Comparison of ENCODE assay signal across 9 mouse cellular contexts in genomic region chr2:163401221-163401620, GRCm38 (mm10). TPM values are rescaled to one million over a fixed set of nuclear protein-coding genes. Genes with fewer than 3 reads are reported as not detected.
DNase-seq lines count a peak whose midpoint lies in the region; ATAC-seq and TF ChIP-seq lines count a peak whose summit lies in the region.
"Had no signal": no experiment of that assay in that cellular context is flagged by ENCODE, and none has a peak within 500 bp of the region (broad histone marks: within the 10 kb centered on the region; RNA-seq: fewer than 3 reads in every experiment).

No protein-coding gene starts in this region.

- no peaks in the 10 kb centered on the region for H3K36me3 ChIP-seq in ES-E14 (ENCODE audit: control insufficient read depth, insufficient read depth, low read length, poor library complexity, severe bottlenecking)
- H3K36me3 ChIP-seq in liver, embryonic 13.5 days, result peaks cover 9% of the 10 kb centered on the region

- H3K4me2 ChIP-seq in liver, embryonic 13.5 days, result no peak overlapping the region
- H3K4me2 ChIP-seq: hindbrain, embryonic 15.5 days had no signal

- H3K4me3 ChIP-seq in ES-E14 (ENCODE audit: insufficient read depth in 1 of 2, low read depth in 1 of 2, low read length in 2 of 2, poor library complexity in 1 of 2, severe bottlenecking in 1 of 2), result no peak overlapping the region
- no peak overlapping the region for H3K4me3 ChIP-seq in liver, embryonic 13.5 days (replicated peaks)
- H3K4me3 ChIP-seq: hindbrain, embryonic 15.5 days had no signal

- H3K4me1 ChIP-seq in ES-E14 (ENCODE audit: control insufficient read depth in 2 of 2, insufficient read depth in 2 of 2, low read length in 2 of 2, poor library complexity in 1 of 2), result peaks cover 0 to 5% of the 10 kb centered on the region in 2 experiments; a peak in 1 of 4 replicates
- H3K4me1 ChIP-seq in liver, embryonic 13.5 days (replicated peaks), result no peaks in the 10 kb centered on the region
- H3K4me1 ChIP-seq: hindbrain, embryonic 15.5 days had no signal

- H3K27ac ChIP-seq in ES-E14 (ENCODE audit: insufficient read depth, low read depth, low read length, poor library complexity, severe bottlenecking), result no peak overlapping the region
- no peak overlapping the region for H3K27ac ChIP-seq in liver, embryonic 13.5 days
- H3K27ac ChIP-seq: hindbrain, embryonic 15.5 days had no signal

- H3K27me3 ChIP-seq in liver, embryonic 13.5 days, result peaks cover 12% of the 10 kb centered on the region; the same call in 1 of the 2 replicates
- H3K27me3 ChIP-seq: hindbrain, embryonic 15.5 days had no signal

- 5% methylated on average over 8 of the region's 8 CpGs for WGBS in liver, embryonic 13.5 days (ENCODE audit: insufficient replicate concordance)

- peak; percentile 42; the same call in 1 of the 2 replicates for ATAC-seq in cerebellum, adult (ENCODE audit: insufficient number of reproducible peaks, low FRiP score, low TSS enrichment)
- ATAC-seq in liver, embryonic 13.5 days (ENCODE audit: low read depth), result 0 out of 2 replicates have a peak, but pooled peaks have one; percentile 19

- in situ Hi-C loops in ES-E14 (cut with MboI; ENCODE audit: low sequenced_read_pairs in 2 of 2, unreplicated experiment in 2 of 2), result loop anchor here in 1 of 2 experiments (5.0 kb wide), 1 partner anchor 59 kb away; no protein-coding TSS in a partner anchor

- H3K9ac ChIP-seq in ES-E14 (ENCODE audit: insufficient read depth, low read depth, low read length, poor library complexity, severe bottlenecking), result no peak overlapping the region
- no peak overlapping the region for H3K9ac ChIP-seq in liver, embryonic 13.5 days
- H3K9ac ChIP-seq: hindbrain, embryonic 15.5 days had no signal

- H3K9me3 ChIP-seq in ES-E14 (ENCODE audit: control insufficient read depth, insufficient read depth, low read depth, low read length), result no peaks in the 10 kb centered on the region
- no peaks in the 10 kb centered on the region for H3K9me3 ChIP-seq in liver, embryonic 13.5 days (replicated peaks)
- H3K9me3 ChIP-seq: hindbrain, embryonic 15.5 days had no signal

- DNase-seq in 3T3-L1 (ENCODE audit: low read depth, low spot score) (peak; percentile 96), ES-E14 (ENCODE audit: low read depth, low spot score) (peak; percentile 87)
- peak; percentile 59 to 96 for DNase-seq in frontal cortex, adult 2 months (ENCODE audit: extremely low spot score in 1 of 2, low spot score in 1 of 2)
- peak; percentile 86 for DNase-seq in kidney, postnatal 10 days
- DNase-seq in liver, embryonic 13.5 days, result peak; percentile 64
- peak; percentile 82 for DNase-seq in ovary, postnatal 14 days (ENCODE audit: low spot score)
- peak; percentile 73 for DNase-seq in thymus, postnatal 14 days

TF ChIP-seq in ES-E14, 5 proteins besides CTCF, POLR2A, EP300 and RAD21:
- no peak for TF ChIP-seq CHD2 (IDR thresholded peaks at IDR 0.05; ENCODE audit: low read depth, low read length)
- TF ChIP-seq MAFK (IDR thresholded peaks at IDR 0.05; ENCODE audit: insufficient read depth, low read depth, low read length), result peak; percentile 51; the same call in 1 of the 2 replicates
- no peak for TF ChIP-seq HCFC1 (IDR thresholded peaks at IDR 0.05; ENCODE audit: borderline replicate concordance, insufficient read depth, low read length)
- TF ChIP-seq ZNF384 (IDR thresholded peaks at IDR 0.05; ENCODE audit: low read depth, low read length), result peak; percentile 26; the same call in 1 of the 2 replicates
- peak; percentile 100 for TF ChIP-seq ZC3H11A (IDR thresholded peaks at IDR 0.05; ENCODE audit: borderline replicate concordance, low read depth, low read length)

RNA-seq across cellular contexts. Expression of gene Jph2, which starts 3.4 kb away (rescaled TPM):
- 3.0 and 7.7 TPM in 2 replicates for total RNA-seq in ES-E14 (2012; rRNA removed)
- 0.64 and 0.78 TPM in 2 replicates for polyA plus RNA-seq in frontal cortex, adult 2 months (2012; rRNA removed)
- polyA plus RNA-seq in liver, embryonic 13.5 days (2015; fragmentation: Nextera tagmentation; extraction: Ambion mirVana), result 0.16 and 0.21 TPM in 2 replicates

RNA-seq across cellular contexts. Expression of gene Oser1, which starts 23.3 kb away (rescaled TPM):
- total RNA-seq in ES-E14 (2012; rRNA removed), result 31.5 and 42.0 TPM in 2 replicates
- 24.2 and 26.0 TPM in 2 replicates for polyA plus RNA-seq in frontal cortex, adult 2 months (2012; rRNA removed)
- 36.1 and 39.2 TPM in 2 replicates for polyA plus RNA-seq in liver, embryonic 13.5 days (2015; fragmentation: Nextera tagmentation; extraction: Ambion mirVana)

RNA-seq across cellular contexts. Expression of gene Gdap1l1, which starts 37.1 kb away (rescaled TPM):
- 1.1 and 3.1 TPM in 2 replicates for total RNA-seq in ES-E14 (2012; rRNA removed)
- 89.3 and 90.1 TPM in 2 replicates for polyA plus RNA-seq in frontal cortex, adult 2 months (2012; rRNA removed)
- 0.20 and 0.35 TPM in 2 replicates for polyA plus RNA-seq in liver, embryonic 13.5 days (2015; fragmentation: Nextera tagmentation; extraction: Ambion mirVana)

Comparison
In these comparisons a context has a peak if more than half of its experiments do, and no peak if none do; other contexts are left out.
1. RNA of gene Gdap1l1, which starts 37.1 kb away (polyA plus RNA-seq): 89.3 to 90.1 TPM in frontal cortex, adult 2 months; 0.20 to 0.35 TPM in liver, embryonic 13.5 days; every median in the first group is over 10 times any median in the second.
2. Peak in every context shown above with its lines, with median percentiles within 50 percentile points of each other: DNase-seq.